Mouse (Mus musculus) effector memory CD4-positive, alpha-beta T cell, adult 5 months (primary cell): ENCODE results near the gene Zfp729a. TPM values are rescaled to one million over a fixed set of nuclear protein-coding genes. Genes with fewer than 3 reads are reported as not detected.

Source experiments
- polyA plus RNA-seq: library from polyadenylated mRNA; unstranded; fragments of 100-300 nt; shearing (Covaris generic); gene quantifications from one replicate; pipeline ENCODE4 v1.2.1, GENCODE M21; 2017

Gene Zfp729a
- polyA plus RNA-seq, result 2.8 TPM

GRCm38 (mm10) chr13:67637294-67638007 is at the start of gene Zfp729a, which contains the start of gene Gm49345:
TSS of gene Zfp729a (minus strand) at chr13:67637791.
TSS of gene Gm49345 (minus strand) at chr13:67637769.

GRCm38 (mm10) chr13:67686971-67687370 is 49.4 kb upstream of the Zfp729a start, which contains the start of gene Zfp738:
TSS of gene Zfp738 (minus strand) at chr13:67687071.

GRCm38 (mm10) chr13:67609066-67609876 is 28.3 kb downstream of the Zfp729a start, which contains the start of gene Zfp729b:
TSS of gene Zfp729b (minus strand) at chr13:67609707.

Other genes with a start within 250 kb of the Zfp729a start
- 16.2 TPM for gene Zfp429, start 238.0 kb downstream of the Zfp729a start, polyA plus RNA-seq
- gene Zfp459, start 216.4 kb downstream of the Zfp729a start, polyA plus RNA-seq, result 1.8 TPM
- gene Zfp874a, start 186.2 kb downstream of the Zfp729a start, polyA plus RNA-seq, result 31.3 TPM
- gene Zfp874b, start 153.5 kb downstream of the Zfp729a start, polyA plus RNA-seq, result 16.6 TPM
- gene Zfp58, start 137.2 kb downstream of the Zfp729a start, polyA plus RNA-seq, result 12.5 TPM
- not detected for gene Gm26965, start 111.6 kb downstream of the Zfp729a start, polyA plus RNA-seq
- 31.4 TPM for gene Zfp87, start 111.6 kb downstream of the Zfp729a start, polyA plus RNA-seq
- 12.4 TPM for gene Zfp748, start 84.0 kb downstream of the Zfp729a start, polyA plus RNA-seq
- 4.4 TPM for gene Zfp729b, start 28.1 kb downstream of the Zfp729a start, polyA plus RNA-seq
- gene Gm49345, start within 50 bp of the Zfp729a start, polyA plus RNA-seq, result 2.1 TPM
- gene Zfp738, start 49.3 kb upstream of the Zfp729a start, polyA plus RNA-seq, result 9.4 TPM
- 2.8 TPM for gene Zfp65, start 91.4 kb upstream of the Zfp729a start, polyA plus RNA-seq
- 2.2 TPM for gene Zfp85, start 117.4 kb upstream of the Zfp729a start, polyA plus RNA-seq
- gene Zfp493, start 141.9 kb upstream of the Zfp729a start, polyA plus RNA-seq, result 0.35 TPM
- gene Zfp273, start 175.9 kb upstream of the Zfp729a start, polyA plus RNA-seq, result 0.70 TPM
- gene Gm10037, start 193.3 kb upstream of the Zfp729a start, polyA plus RNA-seq, result 0.97 TPM
- not detected for gene BC048507, start 225.5 kb upstream of the Zfp729a start, polyA plus RNA-seq